Mouse (Mus musculus) right cerebral cortex, adult 18-20 months (tissue): Measurements from ENCODE around the gene Fkbp2.

Source experiments
- DNase-seq: peaks from one replicate; pipeline ENCODE4 v3.0.0; 2022; ENCODE audit warnings: mixed read lengths

The Fkbp2 gene

GRCm38 (mm10) chr19:6990712-6991111 is 10.4 kb upstream of the Fkbp2 start:
- no peak for DNase-seq

GRCm38 (mm10) chr19:6989251-6989650 is 8.9 kb upstream of the Fkbp2 start:
- no peak for DNase-seq

- no peak for DNase-seq
Observed at GRCm38 (mm10) chr19:6987904-6988285, 7.6 kb upstream of the Fkbp2 start.

- peak; percentile 66 for DNase-seq
Observed at GRCm38 (mm10) chr19:6987061-6987903, 7.0 kb upstream of the Fkbp2 start, which contains the start of gene Vegfb. Vegfb (minus strand) TSS chr19:6987651.

GRCm38 (mm10) chr19:6985951-6986708 is 5.8 kb upstream of the Fkbp2 start:
- no peak for DNase-seq

- DNase-seq: no peak
Observed at GRCm38 (mm10) chr19:6985300-6985699, 5.0 kb upstream of the Fkbp2 start.

GRCm38 (mm10) chr19:6983621-6984020 is 3.3 kb upstream of the Fkbp2 start:
- DNase-seq: no peak

GRCm38 (mm10) chr19:6981465-6981864 is 1.2 kb upstream of the Fkbp2 start:
- DNase-seq: no peak

- peak; percentile 100 for DNase-seq
Observed at GRCm38 (mm10) chr19:6979486-6980380, 568 bp downstream of the Fkbp2 start.

GRCm38 (mm10) chr19:6979001-6979479 is 1.3 kb downstream of the Fkbp2 start:
- DNase-seq: peak; percentile 59

- no peak for DNase-seq
Observed at GRCm38 (mm10) chr19:6978639-6978974, 1.7 kb downstream of the Fkbp2 start.

- DNase-seq: no peak
Observed at GRCm38 (mm10) chr19:6977759-6978638, 2.3 kb downstream of the Fkbp2 start.

GRCm38 (mm10) chr19:6975537-6976521 is 4.5 kb downstream of the Fkbp2 start, which contains the start of gene Plcb3:
Plcb3 (minus strand) TSS chr19:6976470.
- DNase-seq: peak; percentile 67

- peak; percentile 74 for DNase-seq
Observed at GRCm38 (mm10) chr19:6974211-6975205, 5.8 kb downstream of the Fkbp2 start, which contains the start of gene Ppp1r14b. Ppp1r14b (plus strand) TSS chr19:6974968.

GRCm38 (mm10) chr19:6973581-6974190 is 6.6 kb downstream of the Fkbp2 start:
- no peak for DNase-seq

- DNase-seq: no peak
Observed at GRCm38 (mm10) chr19:6972247-6972917, 7.9 kb downstream of the Fkbp2 start.

- DNase-seq: no peak
Observed at GRCm38 (mm10) chr19:6971644-6972043, 8.7 kb downstream of the Fkbp2 start.
